Mouse (Mus musculus) adrenal gland, adult 2 months (tissue): ENCODE data around the gene Skp1a. TPM values are rescaled to one million over a fixed set of nuclear protein-coding genes. Genes with fewer than 3 reads are reported as not detected.
A peak's percentile ranks its signal among the peaks of the same experiment; 100 is the strongest.
"Not testable (repeated sequence)": the region's sequence is repeated elsewhere in the genome, so short reads cannot be mapped to it uniquely, and the experiment has no call there.

Experiments
- DNase-seq: peaks from one replicate; pipeline ENCODE4 v3.0.0; 2021
- long read RNA-seq: library from polyadenylated mRNA; stranded (forward); transcript quantifications from one replicate; pipeline ENCODE4 v2.0.0, GENCODE M21; 2021
- polyA plus RNA-seq: library from polyadenylated mRNA; depleted of rRNA; stranded (reverse); fragments of >200 nt; gene quantifications from 2 replicates; pipeline ENCODE4 v1.2.3, GENCODE M21; 2012; rRNA removed
- total RNA-seq, 2 experiments: library from RNA; stranded (reverse); gene quantifications; 2 replicates each; pipeline ENCODE4 v1.2.3; 2021

Skp1a gene
- total RNA-seq (100 to 1,000 TPM; 396 to 522 TPM), polyA plus RNA-seq (10.6 and 11.1 TPM in 2 replicates)
- long read RNA-seq, transcript Skp1a-201 (6 exons, 1,440 nt) = major isoform, 291 of 308 reads
- long read RNA-seq, partial matches to known transcripts = 6 of 308 reads
- long read RNA-seq, other reads (novel, unspliced or antisense) = 11 of 308 reads

- DNase-seq = peak; percentile 94
Measured at GRCm38 (mm10) chr11:52231606-52232541, at the start of gene Skp1a. Gene Skp1a, plus strand, starts transcription at chr11:52231995.

GRCm38 (mm10) chr11:52196496-52197023 lies 35.2 kb upstream of the Skp1a start:
- DNase-seq = not testable (repeated sequence)

DNA sequence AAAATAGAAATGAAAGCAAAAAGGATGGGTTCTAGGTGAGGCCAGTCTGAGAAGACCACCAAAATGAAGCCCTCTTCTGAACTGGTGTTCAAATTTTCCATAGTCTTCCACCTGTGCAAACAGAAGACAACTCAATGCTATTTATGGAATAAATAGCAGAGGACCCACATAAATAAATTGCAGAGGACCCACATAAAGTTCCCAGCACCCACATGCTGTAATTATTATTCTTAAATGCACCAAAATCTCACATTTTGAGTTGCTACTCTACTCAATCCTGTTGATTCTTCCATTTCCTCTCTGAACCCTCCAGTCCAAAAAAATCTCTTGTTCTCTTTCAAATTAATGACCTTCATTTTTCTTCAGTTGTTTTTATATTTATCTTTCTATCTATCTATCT lies 17.9 kb upstream of the Skp1a start, which contains the start of gene Olfr1371:
Gene Olfr1371 (minus strand): TSS at position 101 of the 400 bp plus-strand sequence.
- DNase-seq = no peak

DNA sequence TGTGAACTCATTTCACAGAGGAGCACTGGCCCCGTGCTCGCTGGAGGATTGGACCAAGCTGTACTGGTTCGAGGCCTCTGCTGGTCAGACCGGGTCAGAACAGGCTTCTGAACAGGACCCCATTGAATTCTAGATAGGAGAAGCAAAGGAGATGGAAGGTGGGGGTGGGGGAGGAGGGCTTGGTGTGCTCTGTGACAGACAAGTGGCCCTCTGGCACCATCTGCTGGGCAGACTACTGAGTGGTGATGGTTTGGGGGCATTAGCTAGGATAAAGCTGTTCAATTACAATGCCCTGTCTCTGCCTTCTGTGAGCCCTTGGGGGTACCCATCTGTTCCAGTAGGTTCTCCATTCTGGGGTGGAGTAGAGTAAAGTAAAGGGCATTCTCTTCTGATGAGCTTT lies 11.5 kb upstream of the Skp1a start:
- peak; percentile 61 for DNase-seq

DNA sequence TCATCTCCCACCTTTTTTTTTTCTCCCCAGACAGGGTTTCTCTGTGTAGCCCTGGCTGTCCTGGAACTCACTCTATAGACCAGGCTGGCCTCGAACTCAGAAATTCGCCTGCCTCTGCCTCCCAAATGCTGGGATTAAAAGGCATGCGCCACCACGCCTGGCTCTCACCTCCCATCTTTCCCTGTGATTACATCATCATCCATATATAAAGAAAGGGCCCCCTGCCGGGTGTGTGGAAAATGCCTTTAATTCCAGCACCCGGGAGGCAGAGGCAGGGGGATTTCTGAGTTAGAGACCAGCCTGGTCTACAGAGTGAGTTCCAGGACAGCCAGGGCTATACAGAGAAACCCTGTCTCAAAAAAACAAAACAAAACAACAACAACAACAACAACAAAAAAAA lies 9.9 kb upstream of the Skp1a start:
- not testable (repeated sequence) for DNase-seq

GRCm38 (mm10) chr11:52222891-52223290 lies 8.9 kb upstream of the Skp1a start:
- DNase-seq = peak; percentile 41

DNA sequence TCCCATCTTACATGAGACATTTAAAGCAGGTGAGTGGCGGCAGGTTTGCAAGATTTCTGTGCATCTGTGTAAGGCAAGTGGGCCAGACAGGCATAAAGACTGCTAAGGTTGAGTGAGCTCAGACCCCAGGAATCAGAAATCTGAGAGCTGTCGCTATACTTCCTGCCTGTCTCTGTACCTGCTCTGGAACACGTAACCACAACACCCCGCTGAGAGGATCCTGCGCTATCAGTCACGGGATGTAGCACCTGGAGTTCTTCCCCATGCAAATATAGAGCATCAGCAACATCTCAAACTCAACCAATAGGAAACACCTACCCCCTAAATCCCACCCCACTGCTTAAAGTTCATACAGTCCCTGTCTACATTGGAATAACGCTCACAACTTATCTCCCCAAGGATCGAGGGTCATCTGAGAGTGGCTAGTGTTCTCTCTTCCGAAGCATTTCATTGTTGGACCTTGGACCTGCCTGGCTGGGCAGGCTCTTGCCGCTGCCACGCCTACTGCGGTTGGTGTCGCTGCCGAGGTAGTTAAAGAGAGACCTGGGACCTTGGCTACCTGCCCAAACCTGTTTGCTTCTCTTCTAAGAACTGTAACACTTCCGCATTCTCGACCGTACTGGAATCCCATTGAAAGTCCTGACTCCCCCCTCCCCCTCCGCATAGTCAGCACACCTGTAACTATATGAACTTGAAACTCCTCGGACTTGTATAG lies 7.7 kb upstream of the Skp1a start:
- DNase-seq = peak; percentile 50

DNA sequence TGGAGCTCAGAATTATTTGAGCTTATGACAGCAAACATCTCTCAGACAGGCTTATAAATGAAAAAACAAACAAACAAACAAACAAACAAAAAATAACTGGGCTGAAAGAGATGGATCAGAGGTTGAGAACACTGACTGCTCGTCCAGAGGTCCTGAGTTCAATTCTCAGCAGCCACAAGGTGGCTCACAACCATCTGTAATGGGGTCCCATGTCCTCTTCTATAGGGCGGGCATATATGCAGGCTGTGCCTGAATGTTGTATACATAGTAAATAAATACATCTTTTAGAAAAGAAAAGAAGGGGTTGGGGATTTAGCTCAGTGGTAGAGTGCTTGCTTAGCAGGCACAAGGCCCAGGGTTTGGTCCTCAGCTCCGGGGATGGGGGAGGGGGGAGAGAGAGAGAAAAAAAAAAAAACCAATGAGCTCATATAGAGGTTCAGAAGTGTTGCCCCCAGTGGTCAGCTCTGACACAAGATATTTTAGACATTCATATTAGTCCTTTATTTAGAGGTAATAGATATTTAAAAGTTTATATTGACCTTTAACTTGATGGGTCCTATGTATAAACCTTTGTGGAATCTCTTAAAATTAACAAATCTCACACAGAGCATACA lies 5.7 kb upstream of the Skp1a start:
- DNase-seq = no peak

DNA sequence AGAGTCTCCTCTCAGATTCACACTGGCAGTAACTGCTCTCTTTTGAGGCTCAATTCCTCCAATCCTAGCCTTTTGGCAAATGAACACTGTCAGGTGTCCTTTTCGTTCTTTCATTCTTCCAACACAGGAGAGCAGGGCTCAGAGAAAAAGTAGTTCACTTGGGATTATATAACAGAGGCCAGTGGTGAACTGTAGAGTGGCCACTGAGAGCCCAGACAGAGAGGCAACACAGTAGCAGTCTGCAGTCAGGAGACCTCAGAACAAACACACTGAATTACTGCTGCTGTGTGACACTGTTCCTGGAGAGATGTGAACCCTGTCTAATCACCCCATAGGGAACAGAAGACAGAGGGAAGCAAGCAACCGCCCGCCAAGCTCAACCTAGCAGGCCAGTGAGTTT lies 4.7 kb upstream of the Skp1a start:
- no peak for DNase-seq

- DNase-seq = peak; percentile 83
Measured at GRCm38 (mm10) chr11:52227466-52228226, 4.1 kb upstream of the Skp1a start.

GRCm38 (mm10) chr11:52228722-52229448 lies 2.9 kb upstream of the Skp1a start:
- DNase-seq = peak; percentile 32

DNA sequence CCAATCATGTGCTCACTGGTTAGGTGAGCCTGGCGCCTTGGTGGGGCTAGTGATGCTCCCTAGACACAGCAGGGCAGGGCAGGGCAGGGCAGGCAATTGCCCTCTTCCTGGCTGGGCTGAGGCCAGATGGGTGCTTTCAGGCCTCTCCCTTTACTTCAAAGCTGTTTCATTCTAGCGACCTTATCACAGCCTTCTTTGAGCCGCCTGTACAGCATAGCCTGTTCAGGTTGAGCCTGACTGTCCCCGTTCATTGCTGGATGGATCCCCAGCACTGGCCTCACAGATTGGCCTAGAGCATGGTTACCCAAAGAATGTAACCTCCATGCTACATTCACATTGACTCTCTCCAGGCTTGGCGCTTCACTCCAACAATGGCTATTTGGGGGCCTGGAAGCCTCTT lies 1.1 kb upstream of the Skp1a start:
- no peak for DNase-seq

DNA sequence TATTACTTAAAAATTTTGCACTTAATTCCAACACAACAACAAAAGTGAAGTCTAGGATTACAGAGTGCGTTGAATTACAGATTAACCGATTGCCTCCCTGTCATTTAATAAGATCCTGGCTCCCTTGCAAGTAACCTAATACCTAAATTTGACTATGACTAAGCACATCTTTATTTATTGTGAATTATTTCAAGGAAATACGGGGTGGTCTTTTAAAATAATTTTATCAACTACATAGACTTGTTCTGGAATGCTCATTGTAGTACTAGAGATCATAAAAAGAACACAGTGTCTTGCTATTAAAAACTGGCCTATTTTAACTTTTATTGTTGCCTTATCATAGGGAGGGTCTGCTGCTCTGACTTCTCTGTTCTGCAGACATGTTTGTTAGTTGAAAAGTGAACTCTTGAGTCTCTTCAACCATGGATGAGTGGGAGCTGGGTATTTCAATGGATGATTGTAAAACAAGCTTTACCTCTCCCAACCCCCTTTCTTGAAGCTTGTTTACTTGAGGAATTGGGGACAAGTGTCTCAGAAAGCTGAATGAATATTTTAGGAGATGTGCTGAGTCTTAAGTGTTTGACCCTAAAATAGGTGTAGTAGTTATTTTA lies 1.4 kb downstream of the Skp1a start:
- DNase-seq = no peak

GRCm38 (mm10) chr11:52233906-52234305 lies 2.1 kb downstream of the Skp1a start:
- DNase-seq = no peak

- no peak for DNase-seq
Measured at GRCm38 (mm10) chr11:52234509-52234908, 2.7 kb downstream of the Skp1a start.

- no peak for DNase-seq
Measured at GRCm38 (mm10) chr11:52240898-52241542, 9.2 kb downstream of the Skp1a start.

DNA sequence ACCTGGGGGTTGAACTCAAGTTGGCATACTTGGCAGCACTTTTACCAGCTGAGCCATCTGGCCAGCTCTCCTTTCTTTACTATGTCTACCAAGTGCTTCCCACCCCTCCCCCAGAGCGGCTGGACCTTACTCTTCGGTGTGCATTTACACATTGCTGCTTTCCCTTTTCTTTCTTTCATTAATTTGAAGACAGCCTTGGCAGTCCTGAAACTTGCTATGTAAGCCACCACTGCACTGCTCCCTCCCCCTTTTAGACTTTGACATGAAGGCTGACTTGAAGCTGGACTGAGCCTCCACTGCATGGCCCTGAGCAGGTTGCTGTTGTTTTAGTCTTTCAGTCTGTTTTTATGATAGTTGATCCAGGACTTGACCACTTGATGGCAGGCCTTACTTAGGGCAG lies 17.7 kb downstream of the Skp1a start:
- DNase-seq = no peak

DNA sequence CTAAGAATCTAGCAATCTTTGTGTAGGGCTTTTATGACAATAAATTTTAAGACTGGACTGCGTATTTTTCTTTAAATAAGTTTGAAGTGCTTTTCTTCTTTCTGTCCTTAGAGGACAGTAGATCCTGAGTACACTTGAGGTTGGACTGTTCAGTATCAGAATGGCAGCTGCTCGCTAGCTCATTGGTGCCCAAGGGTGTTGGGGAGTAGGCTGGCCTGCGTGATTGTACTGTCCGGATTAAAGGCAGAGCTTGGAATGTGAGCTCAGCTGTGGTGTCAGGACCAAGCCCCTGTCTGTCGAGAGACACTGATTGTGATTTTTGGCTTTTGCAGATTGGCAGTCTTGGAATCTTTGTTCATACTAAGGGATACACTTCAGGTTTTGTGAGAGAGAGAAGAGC lies 20.0 kb downstream of the Skp1a start:
- DNase-seq = no peak

GRCm38 (mm10) chr11:52252692-52253091 lies 20.9 kb downstream of the Skp1a start:
- DNase-seq = no peak
